Mouse (Mus musculus) olfactory bulb, adult 2 months (tissue): ENCODE measurements around the gene Cdh13. TPM values are rescaled to one million over a fixed set of nuclear protein-coding genes. Genes with fewer than 3 reads are reported as not detected.
A peak's percentile ranks its signal among the peaks of the same experiment; 100 is the strongest.

ENCODE experiments used
- H3K27ac ChIP-seq: fragments of 200-500 bp; 2 replicates; pipeline ENCODE4 v1.5.1; 2012; ENCODE audit warnings: low read depth, low read length; ENCODE audit not compliant: insufficient read depth
- H3K4me1 ChIP-seq: fragments of 200-500 bp; 2 replicates; pipeline ENCODE4 v1.6.1; 2012; ENCODE audit warnings: low read length; ENCODE audit not compliant: control insufficient read depth, insufficient read depth
- H3K4me3 ChIP-seq: fragments of 200-500 bp; 2 replicates; pipeline ENCODE4 v1.5.1; 2012; ENCODE audit warnings: mild to moderate bottlenecking, low read depth, low read length, moderate library complexity; ENCODE audit not compliant: insufficient read depth
- CTCF ChIP-seq: fragments of 200-500 bp; IDR thresholded peaks from 2 replicates; pipeline ENCODE4 v1.5.1; 2012; ENCODE audit warnings: low read depth, mild to moderate bottlenecking, low read length, moderate library complexity; ENCODE audit not compliant: insufficient read depth
- POLR2A ChIP-seq: fragments of 200-500 bp; IDR thresholded peaks from 2 replicates; pipeline ENCODE4 v1.6.1; 2012; ENCODE audit warnings: mild to moderate bottlenecking, low read depth, low read length, moderate library complexity; ENCODE audit not compliant: insufficient read depth
- WGBS: fragments of 180-500 bp; shearing (Covaris S2); methylation state at CpG from one replicate; pipeline ENCODE4 v1.1.7; 2018; 5-methylcytosine and 5-hydroxymethylcytosine counted together
- polyA plus RNA-seq: library from polyadenylated mRNA; stranded (reverse); fragments of >200 nt; gene quantifications from 2 replicates; pipeline ENCODE4 v1.2.4, GENCODE M21; 2012; ENCODE audit warnings: low replicate concordance; ENCODE audit not compliant: missing spikeins, insufficient read depth, insufficient read length

Gene Cdh13
- polyA plus RNA-seq, 1 experiment, result not detected

- Histone ChIP-seq H3K4me1 (no peaks in the 10 kb centered on the region), H3K27ac (no peak overlapping the region), H3K4me3 (no peak overlapping the region)
- TF ChIP-seq CTCF (no peak), POLR2A (no peak)
- 94% methylated on average over 3 of the region's 3 CpGs for WGBS
Observed at GRCm38 (mm10) chr8:118956109-118956508, 672.6 kb downstream of the Cdh13 start.

DNA sequence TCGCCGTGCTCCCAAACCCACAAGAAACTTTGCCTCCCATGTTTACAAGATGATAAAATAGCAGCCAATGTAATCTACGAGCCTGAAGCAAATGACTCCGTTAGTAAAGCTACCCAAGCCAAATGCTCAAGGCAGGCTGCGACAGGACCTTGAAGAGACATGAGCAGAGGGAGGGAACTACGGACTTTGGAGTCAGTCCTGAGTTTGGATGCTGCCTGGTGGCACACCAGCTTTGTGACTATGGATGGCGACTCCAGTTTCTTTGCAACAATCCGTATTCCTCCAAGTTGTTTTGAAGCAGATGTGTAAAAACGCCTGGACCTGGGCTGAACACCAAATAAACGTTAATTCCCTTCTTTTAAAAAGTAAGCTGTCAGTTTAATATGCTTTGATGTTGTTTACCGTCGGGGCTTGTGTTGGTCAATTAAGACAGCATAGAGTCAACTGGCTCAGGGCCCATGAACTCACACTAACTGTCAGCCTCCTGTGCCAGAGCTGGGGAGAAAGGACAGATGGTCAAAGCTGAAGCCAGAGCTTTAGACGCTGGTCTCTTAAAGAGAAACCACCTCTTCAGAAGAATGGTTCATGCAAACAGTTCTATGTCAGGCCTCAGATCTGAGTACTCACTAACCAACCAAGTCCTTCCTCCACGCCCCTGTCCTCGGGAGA lies 678.5 kb downstream of the Cdh13 start:
- 72% methylated on average over 15 of the region's 15 CpGs for WGBS

DNA sequence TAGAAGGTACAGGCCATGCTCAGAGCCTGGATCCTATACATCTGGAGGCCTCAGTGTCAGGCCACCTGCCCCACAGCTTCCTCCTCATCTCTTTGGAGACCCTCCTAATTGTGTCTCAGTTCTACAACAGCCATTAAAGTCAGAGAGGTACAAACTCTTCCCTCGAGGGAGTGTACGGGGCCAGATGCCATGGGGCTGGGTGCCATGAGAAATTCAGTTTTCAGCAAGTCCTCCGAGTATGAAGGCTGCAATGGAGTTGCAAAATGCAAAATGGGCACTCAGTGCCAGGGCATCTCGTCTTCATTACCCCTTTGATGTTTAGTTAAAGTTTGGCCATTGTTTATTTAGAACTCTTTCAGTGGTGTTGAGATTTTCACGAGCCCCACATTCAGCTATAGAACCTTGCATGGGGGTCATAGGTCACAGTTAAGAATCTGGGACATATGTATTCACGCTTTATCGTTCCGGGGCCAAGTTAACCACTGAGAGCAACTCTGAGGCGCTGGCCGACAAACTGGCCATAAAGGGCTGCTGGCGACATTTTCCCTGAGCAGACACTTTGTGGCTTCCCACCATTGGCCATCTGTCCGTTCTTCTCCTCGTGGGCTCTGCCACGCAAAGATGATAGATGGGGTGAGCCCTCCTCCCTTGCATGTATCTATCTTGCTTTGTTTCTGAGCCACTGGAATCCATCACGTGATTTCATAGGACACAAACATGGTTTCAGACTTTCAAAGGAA lies 681.7 kb downstream of the Cdh13 start:
- Histone ChIP-seq H3K27ac (no peak overlapping the region), H3K4me1 (no peaks in the 10 kb centered on the region), H3K4me3 (no peak overlapping the region)
- TF ChIP-seq POLR2A, result no peak
- no peak for TF ChIP-seq CTCF
- 89% methylated on average over 15 of the region's 15 CpGs for WGBS

More for the DNA sequence above, 678.5 kb downstream of the Cdh13 start:
- H3K4me3 ChIP-seq, result no peak overlapping the region
- no peak overlapping the region for H3K27ac ChIP-seq
- TF ChIP-seq POLR2A, result no peak
- no peak for TF ChIP-seq CTCF
- no peaks in the 10 kb centered on the region for H3K4me1 ChIP-seq

- WGBS, result 75% methylated on average over 4 of the region's 4 CpGs
- Histone ChIP-seq H3K4me3 (no peak overlapping the region), H3K4me1 (no peaks in the 10 kb centered on the region), H3K27ac (no peak overlapping the region)
- TF ChIP-seq POLR2A (no peak), CTCF (no peak)
Observed at GRCm38 (mm10) chr8:118968896-118969295, 685.4 kb downstream of the Cdh13 start.

DNA sequence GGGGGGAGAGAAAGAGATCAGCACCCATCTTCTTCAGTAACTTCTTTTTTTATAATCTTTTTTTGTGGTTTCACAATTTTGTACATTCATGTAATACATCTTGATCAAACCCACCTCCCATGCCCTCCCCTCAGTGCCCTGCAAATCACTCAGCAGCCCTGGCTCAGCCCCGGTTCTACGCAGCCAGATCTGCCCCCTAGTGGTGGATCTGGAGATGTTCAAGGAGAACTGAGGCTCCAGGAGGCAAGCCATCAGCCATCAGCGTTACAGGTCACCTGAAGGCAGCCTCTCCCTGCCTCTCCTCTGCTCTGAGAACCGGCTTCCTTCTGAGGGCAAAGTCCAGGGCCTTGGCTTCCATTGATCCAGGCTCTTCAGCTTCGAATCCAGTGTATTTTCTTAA lies 696.3 kb downstream of the Cdh13 start:
- 17% methylated on average over 5 of the region's 5 CpGs for WGBS
- H3K27ac ChIP-seq, result no peak overlapping the region

DNA sequence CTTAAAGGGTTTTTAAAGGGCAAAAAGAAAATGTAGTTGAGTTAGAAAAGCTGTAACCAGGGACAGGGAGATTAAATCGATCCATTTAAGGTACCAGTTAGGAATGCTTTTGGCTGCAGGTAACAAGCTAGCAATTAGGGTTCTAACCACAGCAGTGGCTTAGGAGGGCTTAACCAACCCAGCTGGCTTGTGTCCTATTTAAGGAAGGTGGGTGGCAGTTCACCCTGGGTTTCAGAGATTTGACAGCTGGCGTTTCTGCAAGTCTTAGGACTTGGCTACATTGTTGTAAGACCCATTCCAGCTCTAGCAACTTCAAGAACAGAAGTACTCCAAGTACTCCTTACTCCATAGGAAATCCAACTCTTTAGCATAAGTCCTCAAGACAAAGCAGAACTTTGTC lies 700.2 kb downstream of the Cdh13 start:
- no peak for TF ChIP-seq CTCF
- no peak for TF ChIP-seq POLR2A
- H3K27ac ChIP-seq, result no peak overlapping the region
- no peaks in the 10 kb centered on the region for H3K4me1 ChIP-seq
- 70% methylated on average over 2 of the region's 2 CpGs for WGBS
- H3K4me3 ChIP-seq, result no peak overlapping the region

More for the DNA sequence above, 696.3 kb downstream of the Cdh13 start:
- no peaks in the 10 kb centered on the region for H3K4me1 ChIP-seq
- H3K4me3 ChIP-seq, result no peak overlapping the region
- TF ChIP-seq POLR2A (no peak), CTCF (peak; percentile 28; the same call in 1 of the 2 replicates)

GRCm38 (mm10) chr8:118986796-118987195 lies 703.3 kb downstream of the Cdh13 start:
- Histone ChIP-seq H3K4me1 (no peaks in the 10 kb centered on the region), H3K4me3 (no peak overlapping the region), H3K27ac (no peak overlapping the region)
- 88% methylated on average over 1 of the region's 1 CpGs for WGBS
- TF ChIP-seq POLR2A (no peak), CTCF (no peak)

- WGBS, result 56% methylated on average over 11 of the region's 11 CpGs
- H3K4me3 ChIP-seq, result no peak overlapping the region
- TF ChIP-seq POLR2A, result no peak
- TF ChIP-seq CTCF, result no peak
- H3K4me1 ChIP-seq, result no peaks in the 10 kb centered on the region
- H3K27ac ChIP-seq, result no peak overlapping the region
Observed at GRCm38 (mm10) chr8:118995641-118996188, 712.2 kb downstream of the Cdh13 start.

GRCm38 (mm10) chr8:119000595-119000994 lies 717.1 kb downstream of the Cdh13 start:
- no peak for TF ChIP-seq CTCF
- no peak for TF ChIP-seq POLR2A
- 68% methylated on average over 1 of the region's 1 CpGs for WGBS
- H3K4me3 ChIP-seq, result no peak overlapping the region
- no peak overlapping the region for H3K27ac ChIP-seq
- no peaks in the 10 kb centered on the region for H3K4me1 ChIP-seq
